Mouse (Mus musculus) stomach, embryonic 15.5 days (tissue): ENCODE measurements at regions not wholly inside any gene's neighbourhood (a gene's known extent, or its start where the extent isn't known, plus 50 kb on each side); places are given as distances from the start of the nearest gene placed in this dataset. TPM values are rescaled to one million over a fixed set of nuclear protein-coding genes. Genes with fewer than 3 reads are reported as not detected.

ENCODE experiments used
- microRNA counts: library from miRNA; unstranded; fragments of <30 nt; microRNA quantifications from one replicate; lab custom pipeline; 2016
- microRNA-seq: library from miRNA; unstranded; fragments of <30 nt; microRNA quantifications from one replicate; pipeline ENCODE4, GENCODE M21; 2016

MicroRNAs encoded in the stretch of these regions (microRNA counts, 519-probe panel; counts per million panel counts)
- microRNA mmu-miR-710 (lab: Ali Mortazavi, UCI) = 2,277 counts per million, percentile 40 among the panel's probes with 10 or more counts

Small RNA genes in the stretch of these regions (microRNA-seq; reads per million reads assigned to microRNA genes)
- not detected for gene Mir710
